Mouse (Mus musculus) MEL (cell line): ENCODE measurements around the gene Mme. TPM values are rescaled to one million over a fixed set of nuclear protein-coding genes. Genes with fewer than 3 reads are reported as not detected.

ENCODE experiments used
- DNase-seq: peaks from one replicate; pipeline ENCODE4 v3.0.0; 2011; ENCODE audit warnings: low read depth, low spot score
- H3K27ac ChIP-seq: 2 replicates; pipeline ENCODE4 v1.5.1; 2012; ENCODE audit warnings: low read depth, mild to moderate bottlenecking, control low read depth, low read length, moderate library complexity; ENCODE audit not compliant: control insufficient read depth
- H3K27me3 ChIP-seq, 2 experiments: fragments of 150-350 bp in 1 of 2; sonication (generic) in 1 of 2; 2 replicates each; pipeline ENCODE4 v1.6.1; 2012; ENCODE audit warnings: low read length in 2 of 2, mild to moderate bottlenecking in 2 of 2, improper control_type of control experiment in 1 of 2, moderate library complexity in 1 of 2; ENCODE audit not compliant: insufficient read depth in 2 of 2, control insufficient read depth in 1 of 2
- H3K36me3 ChIP-seq, 2 experiments: 2 replicates each; pipeline ENCODE4 v1.6.1; 2012 to 2014; ENCODE audit warnings: low read length in 2 of 2, improper control_type of control experiment in 1 of 2, inconsistent platforms in 1 of 2, mild to moderate bottlenecking in 1 of 2; ENCODE audit not compliant: insufficient read depth in 2 of 2, control insufficient read depth in 1 of 2
- H3K4me1 ChIP-seq, 2 experiments: fragments of 150-350 bp in 1 of 2; sonication (generic) in 1 of 2; 2 replicates each; pipeline ENCODE4 v1.6.1; 2012; ENCODE audit warnings: low read length in 2 of 2, improper control_type of control experiment in 1 of 2, mild to moderate bottlenecking in 1 of 2; ENCODE audit not compliant: insufficient read depth in 2 of 2, control insufficient read depth in 1 of 2
- H3K4me3 ChIP-seq, 2 experiments: fragments of 150-350 bp in 1 of 2; sonication (generic) in 1 of 2; 2 replicates each; pipeline ENCODE4 v1.5.1; 2012; ENCODE audit warnings: low read depth in 2 of 2, low read length in 2 of 2, mild to moderate bottlenecking in 2 of 2, moderate library complexity in 2 of 2, control low read depth in 1 of 2, improper control_type of control experiment in 1 of 2; ENCODE audit not compliant: control insufficient read depth in 1 of 2, insufficient read depth in 1 of 2
- H3K79me2 ChIP-seq: 2 replicates; pipeline ENCODE4 v1.6.1; 2012; ENCODE audit warnings: mild to moderate bottlenecking, low read length, moderate library complexity; ENCODE audit not compliant: control insufficient read depth, poor library complexity, insufficient read depth
- H3K9ac ChIP-seq: 2 replicates; pipeline ENCODE4 v1.6.1; 2012; ENCODE audit warnings: low read depth, mild to moderate bottlenecking, control low read depth, low read length, moderate library complexity; ENCODE audit not compliant: control insufficient read depth, poor library complexity, severe bottlenecking
- H3K9me3 ChIP-seq: fragments of 150-350 bp; sonication (generic); replicated peaks from 2 replicates; pipeline ENCODE4 v1.6.1; 2012; ENCODE audit warnings: mild to moderate bottlenecking, low read length, improper control_type of control experiment, moderate library complexity; ENCODE audit not compliant: insufficient read depth
- BHLHE40 ChIP-seq: IDR thresholded peaks from 2 replicates; pipeline ENCODE4 v1.6.1; 2012; ENCODE audit warnings: low read depth, mild to moderate bottlenecking, inconsistent platforms, low read length, improper control_type of control experiment, borderline replicate concordance
- E2F4 ChIP-seq: IDR thresholded peaks from 2 replicates; pipeline ENCODE4 v1.6.1; 2011; ENCODE audit warnings: low read depth, low read length, improper control_type of control experiment, borderline replicate concordance
- EP300 ChIP-seq, 2 experiments: IDR thresholded peaks; 2 replicates each; pipeline ENCODE4 v1.6.1; 2011; ENCODE audit warnings: improper control_type of control experiment in 2 of 2, low read length in 2 of 2, low read depth in 1 of 2, mild to moderate bottlenecking in 1 of 2
- ETS1 ChIP-seq: IDR thresholded peaks from 2 replicates; pipeline ENCODE4 v1.6.1; 2012; ENCODE audit warnings: low read depth, mild to moderate bottlenecking, inconsistent platforms, low read length, improper control_type of control experiment, moderate library complexity
- GATA1 ChIP-seq: IDR thresholded peaks from 2 replicates; pipeline ENCODE4 v1.6.1; 2011; ENCODE audit warnings: low read depth, low read length, improper control_type of control experiment
- KAT2A ChIP-seq: conservative IDR thresholded peaks from 2 replicates; pipeline ENCODE4 v1.6.1; 2012; ENCODE audit warnings: low read depth, low read length, improper control_type of control experiment, inconsistent platforms
- MAFK ChIP-seq: IDR thresholded peaks from 2 replicates; pipeline ENCODE4 v1.6.1; 2011; ENCODE audit warnings: low read depth, mild to moderate bottlenecking, low read length, improper control_type of control experiment, borderline replicate concordance
- MAX ChIP-seq: IDR thresholded peaks from 2 replicates; pipeline ENCODE4 v1.6.1; 2011; ENCODE audit warnings: low read length, improper control_type of control experiment
- MAZ ChIP-seq: IDR thresholded peaks from 2 replicates; pipeline ENCODE4 v1.6.1; 2012; ENCODE audit warnings: low read depth, mild to moderate bottlenecking, inconsistent platforms, low read length, improper control_type of control experiment
- MEF2A ChIP-seq: IDR thresholded peaks from 2 replicates; pipeline ENCODE4 v1.6.1; 2014; ENCODE audit warnings: low read depth, mild to moderate bottlenecking, inconsistent platforms, low read length, improper control_type of control experiment; ENCODE audit not compliant: poor library complexity, insufficient replicate concordance, severe bottlenecking; ENCODE audit errors: extremely low read depth
- MYB ChIP-seq: IDR thresholded peaks from 2 replicates; pipeline ENCODE4 v1.6.1; 2011; ENCODE audit warnings: mild to moderate bottlenecking, low read depth, low read length, improper control_type of control experiment
- NELFE ChIP-seq: IDR thresholded peaks from 2 replicates; pipeline ENCODE4 v1.6.1; 2011; ENCODE audit warnings: low read depth, low read length, improper control_type of control experiment
- NRF1 ChIP-seq: IDR thresholded peaks from 2 replicates; pipeline ENCODE4 v1.6.1; 2014; ENCODE audit warnings: low read depth, mild to moderate bottlenecking, inconsistent platforms, low read length, improper control_type of control experiment, moderate library complexity; ENCODE audit not compliant: poor library complexity, insufficient read depth, severe bottlenecking
- POLR2AphosphoS2 ChIP-seq: IDR thresholded peaks from 2 replicates; pipeline ENCODE4 v1.6.1; 2011; ENCODE audit warnings: low read length, improper control_type of control experiment
- RAD21 ChIP-seq: IDR thresholded peaks from 2 replicates; pipeline ENCODE4 v1.6.1; 2011; ENCODE audit warnings: mild to moderate bottlenecking, low read depth, low read length, improper control_type of control experiment
- RCOR1 ChIP-seq: IDR thresholded peaks from 2 replicates; pipeline ENCODE4 v1.6.1; 2012; ENCODE audit warnings: low read depth, mild to moderate bottlenecking, inconsistent platforms, low read length, improper control_type of control experiment
- TBP ChIP-seq: IDR thresholded peaks from 2 replicates; pipeline ENCODE4 v1.8.0; 2011; ENCODE audit warnings: low read depth, low read length, improper control_type of control experiment
- TCF12 ChIP-seq: IDR thresholded peaks from 2 replicates; pipeline ENCODE4 v1.6.1; 2014; ENCODE audit warnings: low read depth, mild to moderate bottlenecking, inconsistent platforms, low read length, improper control_type of control experiment, moderate library complexity
- USF1 ChIP-seq: IDR thresholded peaks from 2 replicates; pipeline ENCODE4 v1.6.1; 2014; ENCODE audit warnings: low read depth, mild to moderate bottlenecking, inconsistent platforms, low read length, improper control_type of control experiment, moderate library complexity
- ZC3H11A ChIP-seq: IDR thresholded peaks from 2 replicates; pipeline ENCODE4 v1.6.1; 2012; ENCODE audit warnings: low read depth, mild to moderate bottlenecking, inconsistent platforms, low read length, improper control_type of control experiment
- ZKSCAN1 ChIP-seq: IDR thresholded peaks from 2 replicates; pipeline ENCODE4 v1.6.1; 2012; ENCODE audit warnings: low read depth, mild to moderate bottlenecking, inconsistent platforms, low read length, improper control_type of control experiment, moderate library complexity
- ZMIZ1 ChIP-seq: IDR thresholded peaks from 2 replicates; pipeline ENCODE4 v1.6.1; 2012; ENCODE audit warnings: low read depth, mild to moderate bottlenecking, inconsistent platforms, low read length, improper control_type of control experiment, moderate library complexity
- ZNF384 ChIP-seq: IDR thresholded peaks from 2 replicates; pipeline ENCODE4 v1.6.1; 2012; ENCODE audit warnings: low read depth, mild to moderate bottlenecking, inconsistent platforms, low read length, improper control_type of control experiment
- polyA plus RNA-seq, 2 experiments: library from polyadenylated mRNA; stranded (reverse) in 1 of 2; unstranded in 1 of 2; fragments of >175 nt in 1 of 2; fragments of >200 nt in 1 of 2; gene quantifications; 2 replicates each; pipeline versions ENCODE4 v1.2.1 to v1.2.4; 2012; ENCODE audit warnings: low replicate concordance in 2 of 2, low read depth in 1 of 2; ENCODE audit not compliant: insufficient read length in 2 of 2, insufficient read depth in 1 of 2, missing spikeins in 1 of 2
- total RNA-seq: library from RNA; depleted of rRNA; stranded (reverse); fragments of 300-350 nt; gene quantifications from 2 replicates; pipeline ENCODE4 v1.2.3, GENCODE M21; 2012

Mme gene
- total and polyA plus RNA-seq, 3 experiments = not detected

DNA sequence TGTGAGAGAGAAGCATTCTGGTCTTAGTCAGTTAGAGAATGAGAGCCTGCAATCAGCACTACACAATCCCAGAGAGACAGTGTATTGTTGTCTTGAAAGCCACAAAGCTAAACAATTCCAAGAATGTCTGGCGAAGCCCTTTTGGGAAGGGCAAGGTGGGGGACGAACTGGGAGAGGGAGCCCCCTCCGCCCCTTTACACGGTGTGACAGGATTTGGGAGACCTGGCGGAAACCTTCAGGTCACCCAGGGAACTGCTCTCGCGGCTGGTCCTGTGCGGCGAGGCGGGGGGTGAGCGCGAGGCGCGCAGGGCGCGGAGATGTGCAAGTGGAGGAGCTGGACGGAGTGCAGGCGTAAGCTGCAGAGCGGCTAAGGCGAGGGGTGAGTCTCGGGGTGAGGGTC, 53.9 kb downstream of the Mme start:
- Histone ChIP-seq H3K79me2 (no peaks in the 10 kb centered on the region), H3K36me3 (no peaks in the 10 kb centered on the region), H3K9ac (no peak overlapping the region), H3K4me3 (no peak overlapping the region), H3K27me3 (no peaks in the 10 kb centered on the region), H3K4me1 (no peaks in the 10 kb centered on the region), H3K9me3 (no peaks in the 10 kb centered on the region), H3K27ac (no peak overlapping the region)
- no peak for TF ChIP-seq EP300 (IDR thresholded peaks at IDR 0.05; ENCODE audit: low read depth in 1 of 2, low read length in 2 of 2)
- TF ChIP-seq RAD21 = no peak
- no peak for TF ChIP-seq GATA1
- no peak for TF ChIP-seq ZNF384
- no peak for TF ChIP-seq MAX
- TF ChIP-seq MYB = no peak
- TF ChIP-seq NRF1 = no peak
- TF ChIP-seq ZKSCAN1 = no peak
- TF ChIP-seq TCF12 = no peak
- TF ChIP-seq RCOR1 = no peak
- TF ChIP-seq TBP = no peak
- no peak for TF ChIP-seq MAZ
- no peak for TF ChIP-seq POLR2AphosphoS2
- TF ChIP-seq E2F4 = no peak
- no peak for DNase-seq

GRCm38 (mm10) chr3:63295657-63296231, 54.4 kb downstream of the Mme start:
- Histone ChIP-seq H3K4me1 (no peaks in the 10 kb centered on the region), H3K4me3 (no peak overlapping the region), H3K36me3 (no peaks in the 10 kb centered on the region), H3K9ac (no peak overlapping the region), H3K27me3 (no peaks in the 10 kb centered on the region), H3K27ac (no peak overlapping the region), H3K79me2 (no peaks in the 10 kb centered on the region), H3K9me3 (no peaks in the 10 kb centered on the region)
- no peak for TF ChIP-seq KAT2A
- no peak for TF ChIP-seq BHLHE40
- no peak for TF ChIP-seq MEF2A
- no peak for TF ChIP-seq TCF12
- TF ChIP-seq GATA1 = no peak
- no peak for TF ChIP-seq ZC3H11A
- TF ChIP-seq USF1 = no peak
- TF ChIP-seq ZNF384 = no peak
- TF ChIP-seq MAFK = no peak
- TF ChIP-seq ZMIZ1 = no peak
- no peak for TF ChIP-seq ETS1
- no peak for TF ChIP-seq NELFE
- no peak for TF ChIP-seq POLR2AphosphoS2
- TF ChIP-seq ZKSCAN1 = no peak
- DNase-seq = no peak
